Mouse (Mus musculus) G1E (cell line): Measurements from ENCODE around the gene Gm44805. TPM values are rescaled to one million over a fixed set of nuclear protein-coding genes. Genes with fewer than 3 reads are reported as not detected.
A peak's percentile ranks its signal among the peaks of the same experiment; 100 is the strongest.

Experiments used
- ATAC-seq: 2 replicates; pipeline ENCODE4 v1.8.0; 2016; ENCODE audit warnings: mild to moderate bottlenecking; ENCODE audit not compliant: insufficient number of reproducible peaks, poor library complexity, low FRiP score, severe bottlenecking; ENCODE audit errors: extremely low read depth
- DNase-seq: peaks from one replicate; pipeline ENCODE4 v3.0.0; 2012; ENCODE audit warnings: low spot score
- H3K27me3 ChIP-seq: 2 replicates; pipeline ENCODE4 v1.6.1; 2012; ENCODE audit warnings: mild to moderate bottlenecking, low read length, inconsistent platforms; ENCODE audit not compliant: insufficient read depth
- H3K36me3 ChIP-seq: replicated peaks from 2 replicates; pipeline ENCODE3; 2012; ENCODE audit warnings: mild to moderate bottlenecking, inconsistent platforms
- H3K4me1 ChIP-seq: 2 replicates; pipeline ENCODE4 v1.6.1; 2012; ENCODE audit warnings: low read depth, low read length, inconsistent platforms, mixed read lengths; ENCODE audit not compliant: insufficient read depth
- H3K4me3 ChIP-seq: 2 replicates; pipeline ENCODE4 v1.5.1; 2012; ENCODE audit warnings: low read depth, mild to moderate bottlenecking, inconsistent platforms, low read length, moderate library complexity, mixed read lengths
- H3K9me3 ChIP-seq: replicated peaks from 2 replicates; pipeline ENCODE4 v1.6.1; 2012; ENCODE audit warnings: inconsistent platforms
- CTCF ChIP-seq: IDR thresholded peaks from 2 replicates; pipeline ENCODE4 v1.5.1; 2012; ENCODE audit warnings: low read depth, low read length, inconsistent platforms, mixed read lengths
- GATA1 ChIP-seq: IDR thresholded peaks from 2 replicates; pipeline ENCODE4 v1.6.1; 2012; ENCODE audit warnings: borderline replicate concordance, low read length, inconsistent platforms, mixed read lengths
- GATA2 ChIP-seq: IDR thresholded peaks from 2 replicates; pipeline ENCODE4 v1.6.1; 2012; ENCODE audit warnings: low read depth, low read length, inconsistent platforms, borderline replicate concordance
- POLR2AphosphoS5 ChIP-seq: IDR thresholded peaks from 2 replicates; pipeline ENCODE4 v1.6.1; 2012; ENCODE audit warnings: low read depth, low read length, inconsistent platforms; ENCODE audit not compliant: insufficient replicate concordance
- TAL1 ChIP-seq: conservative IDR thresholded peaks from 2 replicates; pipeline ENCODE4 v1.6.1; 2012; ENCODE audit warnings: low read depth, low read length, inconsistent platforms, mixed read lengths
- polyA plus RNA-seq: library from polyadenylated mRNA; stranded (reverse); fragments of >175 nt; gene quantifications from 2 replicates; pipeline ENCODE4 v1.2.3, GENCODE M21; 2012
- total RNA-seq, 2 experiments: library from RNA; stranded (forward) in 1 of 2; stranded (reverse) in 1 of 2; fragments of 200-1000 nt in 1 of 2; fragments of >200 nt in 1 of 2; fragmentation: Nextera tagmentation in 1 of 2; gene quantifications; 2 replicates each; pipeline ENCODE4 v1.2.3; 2014 to 2017

Gm44805 gene
- total and polyA plus RNA-seq, 3 experiments: not detected

GRCm38 (mm10) chr7:19716822-19717221 lies 35.6 kb upstream of the Gm44805 start:
- TF ChIP-seq POLR2AphosphoS5 (no peak), CTCF (no peak), GATA2 (no peak), TAL1 (no peak), GATA1 (no peak)
- Histone ChIP-seq H3K9me3 (no peaks in the 10 kb centered on the region), H3K36me3 (peaks cover 52% of the 10 kb centered on the region), H3K4me1 (peaks cover 46% of the 10 kb centered on the region), H3K4me3 (peak overlapping the region; percentile 97; the same call in 1 of the 2 replicates), H3K27me3 (no peaks in the 10 kb centered on the region)
- ATAC-seq (no peak), DNase-seq (no peak)

- peaks cover 55% of the 10 kb centered on the region for H3K36me3 ChIP-seq
- peak overlapping the region; percentile 97 for H3K4me3 ChIP-seq
- H3K9me3 ChIP-seq: no peaks in the 10 kb centered on the region
- H3K27me3 ChIP-seq: no peaks in the 10 kb centered on the region
- DNase-seq: no peak
- TF ChIP-seq GATA2 (no peak), TAL1 (no peak), GATA1 (no peak), POLR2AphosphoS5 (no peak), CTCF (no peak)
- H3K4me1 ChIP-seq: peaks cover 52% of the 10 kb centered on the region
- ATAC-seq: no peak
These were observed 34.9 kb upstream of the Gm44805 start for GRCm38 (mm10) chr7:19716055-19716682.

- H3K27me3 ChIP-seq: no peaks in the 10 kb centered on the region
- no peaks in the 10 kb centered on the region for H3K9me3 ChIP-seq
- ATAC-seq (peak; percentile 91), DNase-seq (peak; percentile 97)
- H3K36me3 ChIP-seq: peaks cover 60% of the 10 kb centered on the region
- H3K4me3 ChIP-seq: peak within 1 kb of the TSS; percentile 97
- TF ChIP-seq CTCF: no peak
- H3K4me1 ChIP-seq: peaks cover 57% of the 10 kb centered on the region
These were observed 34.2 kb upstream of the Gm44805 start, which contains the start of gene Tomm40 for GRCm38 (mm10) chr7:19715239-19716054. Gene Tomm40, minus strand, starts transcription at chr7:19715438.

DNA sequence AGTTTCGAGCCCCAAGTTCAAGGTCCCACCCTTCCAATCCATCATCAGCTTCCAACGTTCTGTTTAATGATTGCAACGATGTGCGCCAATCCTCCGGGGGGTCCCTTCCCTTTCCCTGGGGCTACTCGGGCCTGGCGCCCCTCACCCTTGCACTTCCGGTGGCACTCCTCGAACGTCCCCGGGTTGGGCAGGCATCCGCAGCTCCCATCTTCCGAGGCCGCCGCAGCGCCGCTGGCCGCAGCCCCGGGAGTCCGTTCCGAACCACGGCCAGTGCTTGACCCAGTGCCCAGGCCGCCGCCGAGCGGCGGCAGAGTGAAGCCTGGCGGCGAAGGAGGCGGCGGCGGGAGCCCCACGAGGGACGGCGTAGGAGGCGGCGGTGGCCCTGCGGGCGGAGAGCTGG lies 33.6 kb upstream of the Gm44805 start:
- Histone ChIP-seq H3K4me3 (peak overlapping the region; percentile 97), H3K36me3 (peaks cover 66% of the 10 kb centered on the region), H3K9me3 (no peaks in the 10 kb centered on the region), H3K4me1 (peaks cover 60% of the 10 kb centered on the region), H3K27me3 (no peaks in the 10 kb centered on the region)
- TF ChIP-seq TAL1 (no peak), POLR2AphosphoS5 (no peak), GATA1 (no peak), CTCF (no peak), GATA2 (no peak)
- ATAC-seq: no peak
- no peak for DNase-seq

- Histone ChIP-seq H3K4me3 (peak overlapping the region; percentile 97; the same call in 1 of the 2 replicates), H3K9me3 (no peaks in the 10 kb centered on the region), H3K4me1 (peaks cover 67% of the 10 kb centered on the region), H3K27me3 (no peaks in the 10 kb centered on the region), H3K36me3 (peaks cover 68% of the 10 kb centered on the region)
- ATAC-seq (no peak), DNase-seq (no peak)
- no peak for TF ChIP-seq POLR2AphosphoS5
- TF ChIP-seq GATA1: no peak
- TF ChIP-seq CTCF: no peak
- TF ChIP-seq TAL1: no peak
- no peak for TF ChIP-seq GATA2
These were observed 32.4 kb upstream of the Gm44805 start for GRCm38 (mm10) chr7:19713598-19713997.

DNA sequence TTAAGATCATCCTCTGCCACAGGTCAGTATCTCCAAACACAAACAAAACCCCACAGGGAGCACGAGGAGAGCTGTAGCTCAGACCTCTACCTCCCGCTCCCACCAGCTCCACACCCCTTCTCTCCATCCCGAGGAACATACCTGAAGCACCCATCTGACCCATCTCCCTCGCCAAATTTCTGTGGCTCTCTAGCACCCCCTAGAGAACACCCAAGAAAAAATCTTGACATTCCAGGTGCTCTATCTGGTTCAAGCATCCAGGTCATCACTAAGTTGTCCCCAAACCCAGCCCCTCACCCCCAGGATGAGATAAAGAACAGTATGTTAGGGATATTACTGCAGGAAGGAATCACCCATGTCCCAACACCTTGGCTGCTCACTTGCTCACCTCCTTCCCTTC lies 32.0 kb upstream of the Gm44805 start:
- peaks cover 67% of the 10 kb centered on the region for H3K4me1 ChIP-seq
- no peak for TF ChIP-seq POLR2AphosphoS5
- peak; percentile 53 for TF ChIP-seq CTCF
- peaks cover 68% of the 10 kb centered on the region for H3K36me3 ChIP-seq
- no peaks in the 10 kb centered on the region for H3K9me3 ChIP-seq
- H3K4me3 ChIP-seq: peak overlapping the region; percentile 97; the same call in 1 of the 2 replicates
- ATAC-seq: no peak
- no peaks in the 10 kb centered on the region for H3K27me3 ChIP-seq
- DNase-seq: no peak
